Mouse (Mus musculus) mouse trophoblast stem cell (cell line): ENCODE results near the gene Olfr646.

Experiments used
- in situ Hi-C, 2 experiments: fragments of 300-500 bp; cut with MseI, MboI; formaldehyde crosslinking; loops; 2 replicates in 1 of 2; 3 replicates in 1 of 2; pipeline ENCODE4 v1.15.1; 2025

Olfr646 gene

DNA sequence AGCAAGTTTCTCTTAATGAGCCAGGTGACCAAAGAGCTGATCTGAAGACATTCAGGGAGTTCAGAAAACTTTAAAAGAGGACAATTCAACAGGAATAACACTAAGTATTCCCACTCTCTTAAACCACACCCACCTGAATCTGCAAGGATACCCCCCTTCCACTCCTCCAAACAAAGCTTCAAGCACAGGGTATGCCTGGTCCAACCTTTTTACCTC is at the start of gene Olfr646:
TSS of gene Olfr646 (plus strand) at position 117 of the 216 bp plus-strand sequence.
- in situ Hi-C loops = no loop called here

GRCm38 (mm10) chr7:104059215-104059614 is 45.5 kb upstream of the Olfr646 start:
- in situ Hi-C loops = no loop called here

DNA sequence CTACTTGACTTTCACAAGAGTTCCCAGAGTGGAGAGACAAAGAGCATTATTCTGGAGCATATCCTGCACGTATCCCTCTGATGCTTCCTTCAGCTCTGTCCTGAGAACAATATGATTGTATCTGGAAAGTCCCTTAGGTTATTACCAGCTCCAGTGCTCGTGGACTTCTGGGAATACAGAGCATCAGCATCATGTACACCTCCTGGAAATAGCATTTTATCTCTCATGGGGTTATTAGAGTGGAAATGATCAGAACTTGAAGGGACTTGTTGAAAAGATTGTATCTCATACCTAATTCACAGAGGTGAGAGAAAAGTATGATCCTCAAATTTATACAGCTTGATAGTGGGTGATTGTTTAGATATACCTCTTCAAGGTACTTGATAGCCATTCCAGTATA is 43.3 kb upstream of the Olfr646 start, which contains the start of gene 4930516K23Rik:
TSS of gene 4930516K23Rik (minus strand) at position 101 of the 400 bp plus-strand sequence.
- in situ Hi-C loops = no loop called here

- in situ Hi-C loops = no loop called here
Measured at GRCm38 (mm10) chr7:104071769-104072168, 32.9 kb upstream of the Olfr646 start, which contains the start of gene Olfr644. Gene Olfr644, minus strand, starts transcription at chr7:104071869.

DNA sequence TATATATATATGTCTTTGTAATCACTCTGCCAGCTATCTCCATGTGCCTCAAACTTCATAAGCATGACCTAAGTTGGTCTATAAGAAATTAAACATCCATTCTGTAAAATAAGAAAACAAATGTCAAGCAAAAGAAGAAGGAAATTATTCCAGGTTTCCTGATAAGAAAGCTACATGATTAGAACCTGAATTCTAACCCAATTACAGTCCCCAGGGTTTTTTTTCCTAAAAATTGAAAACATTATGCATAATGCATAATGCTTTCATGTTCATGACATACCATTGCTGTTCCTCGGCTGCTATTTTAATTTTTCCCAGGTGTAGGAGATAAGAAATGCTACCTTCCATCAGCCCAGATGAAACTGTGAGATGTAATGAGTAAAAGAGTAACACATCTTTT is 19.3 kb upstream of the Olfr646 start, which contains the start of gene Olfr645:
TSS of gene Olfr645 (minus strand) at position 101 of the 400 bp plus-strand sequence.
- in situ Hi-C loops = no loop called here

GRCm38 (mm10) chr7:104103913-104104756 is 538 bp upstream of the Olfr646 start:
- in situ Hi-C loops = no loop called here

DNA sequence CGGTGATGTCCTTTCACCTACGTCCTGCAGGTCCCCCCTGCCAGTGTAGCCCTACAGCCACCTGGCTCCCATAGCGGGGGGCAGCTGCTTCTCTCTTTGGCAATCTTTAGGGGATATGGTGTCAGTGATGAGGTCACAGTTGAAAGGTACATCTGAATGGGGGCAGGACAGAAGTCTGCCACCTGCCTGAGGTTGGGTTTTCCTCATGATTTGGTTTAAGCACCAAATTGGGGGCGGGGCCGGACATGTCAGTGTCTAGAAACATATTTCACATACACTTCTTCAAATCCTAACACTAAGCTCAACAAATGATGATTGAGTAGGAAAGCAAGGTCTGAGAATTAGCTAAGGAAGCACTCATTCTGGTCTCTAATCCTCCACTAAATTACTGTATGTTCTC is 25.1 kb downstream of the Olfr646 start, which contains the start of gene Ubqln5:
TSS of gene Ubqln5 (minus strand) at position 101 of the 400 bp plus-strand sequence.
- in situ Hi-C loops = no loop called here

DNA sequence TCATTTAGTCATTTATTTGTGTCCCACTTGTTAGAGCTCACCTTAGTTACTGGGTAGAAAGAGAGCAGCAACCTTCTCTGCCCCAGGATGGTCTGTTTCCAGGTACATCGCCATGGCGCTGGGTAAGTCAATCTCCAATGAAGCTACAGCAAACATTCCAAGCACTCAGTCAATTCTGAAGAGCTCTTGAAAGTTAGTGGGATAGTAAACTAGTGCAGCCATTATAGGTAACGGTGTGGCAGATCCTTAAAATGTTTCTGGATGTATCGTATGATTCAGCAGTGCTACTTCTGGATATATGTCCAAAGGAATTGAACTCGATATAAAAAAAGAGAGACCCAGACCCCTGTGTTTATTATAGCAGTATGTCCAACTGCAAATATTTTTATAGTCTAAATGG is 32.6 kb downstream of the Olfr646 start, which contains the start of gene Olfr643:
TSS of gene Olfr643 (minus strand) at position 101 of the 400 bp plus-strand sequence.
- in situ Hi-C loops = no loop called here

- in situ Hi-C loops = no loop called here
Measured at GRCm38 (mm10) chr7:104143179-104143578, 38.5 kb downstream of the Olfr646 start, which contains the start of gene Ubqln3. Gene Ubqln3, minus strand, starts transcription at chr7:104143279.

DNA sequence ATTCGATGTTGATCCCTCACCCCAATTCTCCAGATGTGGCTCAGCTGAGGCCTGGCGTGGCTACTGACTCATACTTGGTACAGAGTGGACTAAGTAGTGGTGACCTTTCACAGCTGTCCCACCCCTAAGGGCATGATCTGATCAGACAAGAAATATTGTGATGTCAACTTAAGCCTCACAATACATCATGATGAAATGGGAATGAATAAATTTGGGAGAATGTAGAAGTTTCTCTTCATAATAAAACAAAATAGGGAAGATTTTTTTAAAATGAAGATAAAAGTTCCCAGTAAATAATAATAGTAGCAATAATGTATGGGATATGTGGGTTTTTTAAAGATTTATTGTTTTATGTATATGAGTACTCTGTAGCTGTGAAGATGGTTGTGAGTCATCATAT is 45.8 kb downstream of the Olfr646 start, which contains the start of gene Ubqlnl:
TSS of gene Ubqlnl (minus strand) at position 101 of the 400 bp plus-strand sequence.
- in situ Hi-C loops = no loop called here
